Mouse (Mus musculus): ENCODE data around the gene Khdc1a. TPM values are rescaled to one million over a fixed set of nuclear protein-coding genes. Genes with fewer than 3 reads are reported as not detected.

The Khdc1a gene
- total RNA-seq (2012; rRNA removed): not detected in 2 replicates

DNA sequence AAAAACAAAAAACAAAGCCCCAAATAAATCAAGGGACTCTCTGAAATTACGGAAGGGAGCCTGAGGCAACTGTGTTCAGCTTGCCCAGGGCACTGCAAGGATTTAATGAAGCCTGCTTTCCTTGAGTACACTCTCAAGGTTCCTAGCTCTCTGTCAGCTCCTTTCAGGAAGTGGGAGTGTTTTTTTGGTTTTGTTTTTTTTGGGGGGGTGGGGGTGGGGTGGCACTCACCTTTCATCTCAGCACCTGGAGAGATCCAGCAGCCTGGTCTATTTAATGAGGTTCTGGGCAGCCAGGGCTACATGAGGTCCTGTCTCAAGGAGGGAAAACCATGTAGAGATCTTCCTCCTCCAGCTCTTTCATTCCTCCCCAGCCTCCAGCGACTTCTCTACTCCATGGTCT lies at the start of gene Khdc1a:
Khdc1a (plus strand) TSS at position 301 of the 400 bp plus-strand sequence.
- Histone ChIP-seq H3K9me3 (ENCODE audit: control insufficient read depth, insufficient read depth, low read depth, low read length) (no peaks in the 10 kb centered on the region), H3K4me3 (ENCODE audit: insufficient read depth in 1 of 2, low read depth in 1 of 2, low read length in 2 of 2, poor library complexity in 1 of 2, severe bottlenecking in 1 of 2) (no peak within 1 kb of the TSS), H3K9ac (ENCODE audit: insufficient read depth, low read depth, low read length, poor library complexity, severe bottlenecking) (no peak within 1 kb of the TSS), H3K36me3 (ENCODE audit: control insufficient read depth, insufficient read depth, low read length, poor library complexity, severe bottlenecking) (no peaks in the 10 kb centered on the region), H3K4me1 (ENCODE audit: control insufficient read depth in 2 of 2, insufficient read depth in 2 of 2, low read length in 2 of 2, poor library complexity in 1 of 2) (no peaks in the 10 kb centered on the region), H3K27ac (ENCODE audit: insufficient read depth, low read depth, low read length, poor library complexity, severe bottlenecking) (no peak within 1 kb of the TSS)
- no peak for TF ChIP-seq CHD2 (IDR thresholded peaks at IDR 0.05; ENCODE audit: low read depth, low read length)
- no peak for TF ChIP-seq MAFK (IDR thresholded peaks at IDR 0.05; ENCODE audit: insufficient read depth, low read depth, low read length)
- TF ChIP-seq ZC3H11A (IDR thresholded peaks at IDR 0.05; ENCODE audit: borderline replicate concordance, low read depth, low read length): no peak
- no peak for TF ChIP-seq ZNF384 (IDR thresholded peaks at IDR 0.05; ENCODE audit: low read depth, low read length)
- TF ChIP-seq HCFC1 (IDR thresholded peaks at IDR 0.05; ENCODE audit: borderline replicate concordance, insufficient read depth, low read length): no peak
- in situ Hi-C loops (cut with MboI; ENCODE audit: low sequenced_read_pairs in 2 of 2, unreplicated experiment in 2 of 2): no loop called here
- no peak for DNase-seq (ENCODE audit: low read depth, low spot score)

GRCm38 (mm10) chr1:21299826-21300225 lies 49.6 kb upstream of the Khdc1a start:
- Histone ChIP-seq H3K4me3 (ENCODE audit: insufficient read depth in 1 of 2, low read depth in 1 of 2, low read length in 2 of 2, poor library complexity in 1 of 2, severe bottlenecking in 1 of 2) (no peak overlapping the region), H3K9ac (ENCODE audit: insufficient read depth, low read depth, low read length, poor library complexity, severe bottlenecking) (no peak overlapping the region), H3K27ac (ENCODE audit: insufficient read depth, low read depth, low read length, poor library complexity, severe bottlenecking) (no peak overlapping the region), H3K9me3 (ENCODE audit: control insufficient read depth, insufficient read depth, low read depth, low read length) (no peaks in the 10 kb centered on the region), H3K36me3 (ENCODE audit: control insufficient read depth, insufficient read depth, low read length, poor library complexity, severe bottlenecking) (no peaks in the 10 kb centered on the region), H3K4me1 (ENCODE audit: control insufficient read depth in 2 of 2, insufficient read depth in 2 of 2, low read length in 2 of 2, poor library complexity in 1 of 2) (no peaks in the 10 kb centered on the region)
- in situ Hi-C loops (cut with MboI; ENCODE audit: low sequenced_read_pairs in 2 of 2, unreplicated experiment in 2 of 2): no loop called here
- TF ChIP-seq CHD2 (IDR thresholded peaks at IDR 0.05; ENCODE audit: low read depth, low read length) (no peak), MAFK (IDR thresholded peaks at IDR 0.05; ENCODE audit: insufficient read depth, low read depth, low read length) (no peak), HCFC1 (IDR thresholded peaks at IDR 0.05; ENCODE audit: borderline replicate concordance, insufficient read depth, low read length) (no peak)
- DNase-seq (ENCODE audit: low read depth, low spot score): no peak

DNA sequence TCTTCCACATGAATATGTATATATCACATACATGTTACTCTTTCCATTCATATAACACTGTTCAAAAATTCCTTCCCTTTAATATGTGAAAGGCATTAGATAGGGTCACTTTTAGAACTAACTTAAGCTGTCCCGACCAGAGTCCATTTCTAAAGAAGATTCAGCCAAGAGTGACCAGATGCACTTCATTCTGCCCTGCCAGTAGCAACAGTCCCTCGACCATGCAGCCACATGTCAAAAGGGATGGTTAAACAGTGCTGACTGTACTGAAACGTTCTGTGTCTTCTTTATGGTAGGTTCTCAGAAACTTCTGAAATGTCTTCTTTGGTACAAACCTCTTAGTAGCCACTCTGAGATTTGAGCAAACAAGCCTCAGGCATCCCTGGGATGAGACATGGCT lies 47.8 kb upstream of the Khdc1a start:
- no peaks in the 10 kb centered on the region for H3K9me3 ChIP-seq (ENCODE audit: control insufficient read depth, insufficient read depth, low read depth, low read length)
- TF ChIP-seq CHD2 (IDR thresholded peaks at IDR 0.05; ENCODE audit: low read depth, low read length) (no peak), HCFC1 (IDR thresholded peaks at IDR 0.05; ENCODE audit: borderline replicate concordance, insufficient read depth, low read length) (no peak), ZNF384 (IDR thresholded peaks at IDR 0.05; ENCODE audit: low read depth, low read length) (no peak), ZC3H11A (IDR thresholded peaks at IDR 0.05; ENCODE audit: borderline replicate concordance, low read depth, low read length) (no peak), MAFK (IDR thresholded peaks at IDR 0.05; ENCODE audit: insufficient read depth, low read depth, low read length) (no peak)
- no peak overlapping the region for H3K9ac ChIP-seq (ENCODE audit: insufficient read depth, low read depth, low read length, poor library complexity, severe bottlenecking)
- no peak overlapping the region for H3K4me3 ChIP-seq (ENCODE audit: insufficient read depth in 1 of 2, low read depth in 1 of 2, low read length in 2 of 2, poor library complexity in 1 of 2, severe bottlenecking in 1 of 2)
- no peaks in the 10 kb centered on the region for H3K36me3 ChIP-seq (ENCODE audit: control insufficient read depth, insufficient read depth, low read length, poor library complexity, severe bottlenecking)
- in situ Hi-C loops (cut with MboI; ENCODE audit: low sequenced_read_pairs in 2 of 2, unreplicated experiment in 2 of 2): no loop called here
- no peaks in the 10 kb centered on the region for H3K4me1 ChIP-seq (ENCODE audit: control insufficient read depth in 2 of 2, insufficient read depth in 2 of 2, low read length in 2 of 2, poor library complexity in 1 of 2)
- no peak for DNase-seq (ENCODE audit: low read depth, low spot score)
- H3K27ac ChIP-seq (ENCODE audit: insufficient read depth, low read depth, low read length, poor library complexity, severe bottlenecking): no peak overlapping the region

GRCm38 (mm10) chr1:21304174-21304573 lies 45.3 kb upstream of the Khdc1a start:
- Histone ChIP-seq H3K9ac (ENCODE audit: insufficient read depth, low read depth, low read length, poor library complexity, severe bottlenecking) (no peak overlapping the region), H3K4me3 (ENCODE audit: insufficient read depth in 1 of 2, low read depth in 1 of 2, low read length in 2 of 2, poor library complexity in 1 of 2, severe bottlenecking in 1 of 2) (no peak overlapping the region), H3K27ac (ENCODE audit: insufficient read depth, low read depth, low read length, poor library complexity, severe bottlenecking) (no peak overlapping the region), H3K4me1 (ENCODE audit: control insufficient read depth in 2 of 2, insufficient read depth in 2 of 2, low read length in 2 of 2, poor library complexity in 1 of 2) (no peaks in the 10 kb centered on the region), H3K36me3 (ENCODE audit: control insufficient read depth, insufficient read depth, low read length, poor library complexity, severe bottlenecking) (no peaks in the 10 kb centered on the region), H3K9me3 (ENCODE audit: control insufficient read depth, insufficient read depth, low read depth, low read length) (no peaks in the 10 kb centered on the region)
- no peak for DNase-seq (ENCODE audit: low read depth, low spot score)
- no peak for TF ChIP-seq CHD2 (IDR thresholded peaks at IDR 0.05; ENCODE audit: low read depth, low read length)
- no peak for TF ChIP-seq MAFK (IDR thresholded peaks at IDR 0.05; ENCODE audit: insufficient read depth, low read depth, low read length)
- TF ChIP-seq ZNF384 (IDR thresholded peaks at IDR 0.05; ENCODE audit: low read depth, low read length): no peak
- TF ChIP-seq HCFC1 (IDR thresholded peaks at IDR 0.05; ENCODE audit: borderline replicate concordance, insufficient read depth, low read length): no peak
- no peak for TF ChIP-seq ZC3H11A (IDR thresholded peaks at IDR 0.05; ENCODE audit: borderline replicate concordance, low read depth, low read length)
- in situ Hi-C loops (cut with MboI; ENCODE audit: low sequenced_read_pairs in 2 of 2, unreplicated experiment in 2 of 2): no loop called here

- in situ Hi-C loops (cut with MboI; ENCODE audit: low sequenced_read_pairs in 2 of 2, unreplicated experiment in 2 of 2): no loop called here
- H3K9me3 ChIP-seq (ENCODE audit: control insufficient read depth, insufficient read depth, low read depth, low read length): no peaks in the 10 kb centered on the region
- H3K36me3 ChIP-seq (ENCODE audit: control insufficient read depth, insufficient read depth, low read length, poor library complexity, severe bottlenecking): no peaks in the 10 kb centered on the region
- DNase-seq (ENCODE audit: low read depth, low spot score): no peak
- H3K4me1 ChIP-seq (ENCODE audit: control insufficient read depth in 2 of 2, insufficient read depth in 2 of 2, low read length in 2 of 2, poor library complexity in 1 of 2): no peaks in the 10 kb centered on the region
- H3K27ac ChIP-seq (ENCODE audit: insufficient read depth, low read depth, low read length, poor library complexity, severe bottlenecking): no peak overlapping the region
- H3K9ac ChIP-seq (ENCODE audit: insufficient read depth, low read depth, low read length, poor library complexity, severe bottlenecking): no peak overlapping the region
- no peak overlapping the region for H3K4me3 ChIP-seq (ENCODE audit: insufficient read depth in 1 of 2, low read depth in 1 of 2, low read length in 2 of 2, poor library complexity in 1 of 2, severe bottlenecking in 1 of 2)
- TF ChIP-seq HCFC1 (IDR thresholded peaks at IDR 0.05; ENCODE audit: borderline replicate concordance, insufficient read depth, low read length) (no peak), ZNF384 (IDR thresholded peaks at IDR 0.05; ENCODE audit: low read depth, low read length) (no peak), ZC3H11A (IDR thresholded peaks at IDR 0.05; ENCODE audit: borderline replicate concordance, low read depth, low read length) (no peak), MAFK (IDR thresholded peaks at IDR 0.05; ENCODE audit: insufficient read depth, low read depth, low read length) (no peak), CHD2 (IDR thresholded peaks at IDR 0.05; ENCODE audit: low read depth, low read length) (no peak)
Measured at GRCm38 (mm10) chr1:21304646-21305045, 44.8 kb upstream of the Khdc1a start.

Data from ES-E14 (cell line).